Mouse (Mus musculus) CH12.LX (cell line): ENCODE measurements around the gene Gipr. TPM values are rescaled to one million over a fixed set of nuclear protein-coding genes. Genes with fewer than 3 reads are reported as not detected.

Experiments used
- DNase-seq: peaks from one replicate; pipeline ENCODE4 v3.0.0-alpha.2; 2013; ENCODE audit errors: extremely low read depth
- H3K27ac ChIP-seq: 2 replicates; pipeline ENCODE4 v1.5.1; 2012; ENCODE audit warnings: low read depth, mild to moderate bottlenecking, control low read depth, moderate library complexity; ENCODE audit not compliant: insufficient read depth
- H3K27me3 ChIP-seq: replicated peaks from 2 replicates; pipeline ENCODE3; 2012; ENCODE audit warnings: inconsistent platforms
- H3K36me3 ChIP-seq, 2 experiments: replicated peaks in 1 of 2; 2 replicates each; pipeline versions ENCODE3 to v1.6.1; 2012; ENCODE audit warnings: inconsistent platforms in 1 of 2, low read length in 1 of 2, mild to moderate bottlenecking in 1 of 2, mixed read lengths in 1 of 2, moderate library complexity in 1 of 2; ENCODE audit not compliant: control insufficient read depth in 1 of 2, insufficient read depth in 1 of 2
- H3K4me1 ChIP-seq, 2 experiments: 2 replicates each; pipeline ENCODE4 v1.6.1; 2012; ENCODE audit warnings: inconsistent platforms in 1 of 2, moderate library complexity in 1 of 2; ENCODE audit not compliant: insufficient read depth in 2 of 2, control insufficient read depth in 1 of 2
- H3K4me2 ChIP-seq: 2 replicates; pipeline ENCODE4 v1.6.1; 2012; ENCODE audit warnings: low read depth, mild to moderate bottlenecking, control low read depth; ENCODE audit not compliant: poor library complexity, insufficient read depth, severe bottlenecking
- H3K4me3 ChIP-seq, 3 experiments: fragments of 150-350 bp in 1 of 3; sonication (generic) in 1 of 3; replicated peaks in 1 of 3; 2 replicates each; pipeline versions ENCODE3 to v1.5.1; 2011 to 2012; ENCODE audit warnings: low read depth in 2 of 3, low read length in 2 of 3, mild to moderate bottlenecking in 2 of 3, moderate library complexity in 2 of 3, control low read depth in 1 of 3, improper control_type of control experiment in 1 of 3, inconsistent platforms in 1 of 3, mixed read lengths in 1 of 3; ENCODE audit not compliant: poor library complexity in 1 of 3
- H3K79me2 ChIP-seq: replicated peaks from 2 replicates; pipeline ENCODE4 v1.6.1; 2012; ENCODE audit warnings: mild to moderate bottlenecking, moderate library complexity; ENCODE audit not compliant: control insufficient read depth, poor library complexity, insufficient read depth, severe bottlenecking; ENCODE audit errors: extremely low read depth
- H3K9ac ChIP-seq: 2 replicates; pipeline ENCODE4 v1.6.1; 2012; ENCODE audit warnings: low read depth, mild to moderate bottlenecking, control low read depth, moderate library complexity; ENCODE audit not compliant: insufficient read depth
- H3K9me3 ChIP-seq: replicated peaks from 2 replicates; pipeline ENCODE3; 2012; ENCODE audit warnings: low read length, inconsistent platforms, mixed read lengths
- BHLHE40 ChIP-seq: IDR thresholded peaks from 2 replicates; pipeline ENCODE4 v1.6.1; 2011; ENCODE audit warnings: mild to moderate bottlenecking, low read depth, low read length, improper control_type of control experiment
- E2F4 ChIP-seq: IDR thresholded peaks from 2 replicates; pipeline ENCODE4 v1.6.1; 2011; ENCODE audit warnings: low read depth, low read length, improper control_type of control experiment; ENCODE audit not compliant: insufficient replicate concordance
- EP300 ChIP-seq: IDR thresholded peaks from 2 replicates; pipeline ENCODE4 v1.6.1; 2011; ENCODE audit warnings: low read length, improper control_type of control experiment
- ETS1 ChIP-seq: conservative IDR thresholded peaks from 2 replicates; pipeline ENCODE4 v1.6.1; 2012; ENCODE audit warnings: low read depth, mild to moderate bottlenecking, inconsistent platforms, low read length, improper control_type of control experiment, moderate library complexity
- GABPA ChIP-seq: IDR thresholded peaks from 2 replicates; pipeline ENCODE4 v1.6.1; 2012; ENCODE audit warnings: low read depth, low read length, improper control_type of control experiment, inconsistent platforms; ENCODE audit not compliant: insufficient replicate concordance
- HCFC1 ChIP-seq: IDR thresholded peaks from 2 replicates; pipeline ENCODE4 v1.6.1; 2012; ENCODE audit warnings: low read depth, mild to moderate bottlenecking, inconsistent platforms, low read length, improper control_type of control experiment
- MAX ChIP-seq: IDR thresholded peaks from 2 replicates; pipeline ENCODE4 v1.6.1; 2011; ENCODE audit warnings: low read length, improper control_type of control experiment
- MAZ ChIP-seq: IDR thresholded peaks from 2 replicates; pipeline ENCODE4 v1.6.1; 2012; ENCODE audit warnings: low read depth, mild to moderate bottlenecking, inconsistent platforms, low read length, improper control_type of control experiment, moderate library complexity
- MEF2A ChIP-seq: IDR thresholded peaks from 2 replicates; pipeline ENCODE4 v1.6.1; 2014; ENCODE audit warnings: low read depth, mild to moderate bottlenecking, inconsistent platforms, low read length, improper control_type of control experiment, borderline replicate concordance
- MXI1 ChIP-seq: IDR thresholded peaks from 2 replicates; pipeline ENCODE4 v1.6.1; 2011; ENCODE audit warnings: mild to moderate bottlenecking, low read depth, low read length, improper control_type of control experiment
- NELFE ChIP-seq: IDR thresholded peaks from 2 replicates; pipeline ENCODE4 v1.6.1; 2011; ENCODE audit warnings: low read depth, low read length, improper control_type of control experiment
- NRF1 ChIP-seq: IDR thresholded peaks from 2 replicates; pipeline ENCODE4 v1.6.1; 2014; ENCODE audit warnings: low read depth, mild to moderate bottlenecking, inconsistent platforms, low read length, improper control_type of control experiment, moderate library complexity
- PAX5 ChIP-seq: IDR thresholded peaks from 2 replicates; pipeline ENCODE4 v1.6.1; 2012; ENCODE audit warnings: low read length, inconsistent platforms, mixed read lengths
- POLR2A ChIP-seq: IDR thresholded peaks from 2 replicates; pipeline ENCODE4 v1.6.1; 2011; ENCODE audit warnings: low read depth, mild to moderate bottlenecking, improper control_type of control experiment, low read length
- POLR2AphosphoS2 ChIP-seq: IDR thresholded peaks from 2 replicates; pipeline ENCODE4 v1.6.1; 2011; ENCODE audit warnings: low read depth, low read length, improper control_type of control experiment
- RCOR1 ChIP-seq: conservative IDR thresholded peaks from 2 replicates; pipeline ENCODE4 v1.6.1; 2012; ENCODE audit warnings: low read depth, mild to moderate bottlenecking, inconsistent platforms, low read length, improper control_type of control experiment
- SIN3A ChIP-seq: IDR thresholded peaks from 2 replicates; pipeline ENCODE4 v1.6.1; 2012; ENCODE audit warnings: low read length, improper control_type of control experiment, inconsistent platforms
- SMC3 ChIP-seq: IDR thresholded peaks from 2 replicates; pipeline ENCODE4 v1.6.1; 2011; ENCODE audit warnings: low read depth, low read length, improper control_type of control experiment
- UBTF ChIP-seq: IDR thresholded peaks from 2 replicates; pipeline ENCODE4 v1.6.1; 2012; ENCODE audit warnings: low read depth, mild to moderate bottlenecking, inconsistent platforms, low read length, improper control_type of control experiment, moderate library complexity
- USF1 ChIP-seq: IDR thresholded peaks from 2 replicates; pipeline ENCODE4 v1.6.1; 2014; ENCODE audit warnings: low read depth, mild to moderate bottlenecking, inconsistent platforms, low read length, improper control_type of control experiment
- ZC3H11A ChIP-seq: IDR thresholded peaks from 2 replicates; pipeline ENCODE4 v1.6.1; 2012; ENCODE audit warnings: low read depth, mild to moderate bottlenecking, inconsistent platforms, low read length, improper control_type of control experiment
- ZKSCAN1 ChIP-seq: IDR thresholded peaks from 2 replicates; pipeline ENCODE4 v1.6.1; 2012; ENCODE audit warnings: low read depth, inconsistent platforms, low read length, improper control_type of control experiment, borderline replicate concordance
- dilution Hi-C: fragments of 300-500 bp; cut with MboI; formaldehyde crosslinking; loops from 2 replicates; pipeline ENCODE4 v1.14.3; 2020; ENCODE audit warnings: low sequenced_read_pairs; ENCODE audit not compliant: extremely low pct_unique_long_range_greater_than_20kb, extremely low pct_ligation_motif_present
- in situ Hi-C: fragments of 300-500 bp; cut with MboI; formaldehyde crosslinking; loops from 3 replicates; pipeline ENCODE4 v1.14.3; 2019; ENCODE audit warnings: low sequenced_read_pairs, low pct_ligation_motif_present, low pct_unique_long_range_greater_than_20kb, mixed read lengths
- polyA plus RNA-seq: library from polyadenylated mRNA; unstranded; fragments of >175 nt; gene quantifications from 2 replicates; pipeline ENCODE4 v1.2.1, GENCODE M21; 2012; ENCODE audit warnings: low read depth; ENCODE audit not compliant: insufficient read length
- total RNA-seq, 2 experiments: library from RNA; depleted of rRNA; stranded (reverse); fragments of 300-350 nt in 1 of 2; fragments of >200 nt in 1 of 2; gene quantifications; 2 replicates each; pipeline ENCODE4 v1.2.3; 2012 to 2014

The Gipr gene
- total and polyA plus RNA-seq, 3 experiments: 0.04 to 0.11 TPM; not detected in 1

DNA sequence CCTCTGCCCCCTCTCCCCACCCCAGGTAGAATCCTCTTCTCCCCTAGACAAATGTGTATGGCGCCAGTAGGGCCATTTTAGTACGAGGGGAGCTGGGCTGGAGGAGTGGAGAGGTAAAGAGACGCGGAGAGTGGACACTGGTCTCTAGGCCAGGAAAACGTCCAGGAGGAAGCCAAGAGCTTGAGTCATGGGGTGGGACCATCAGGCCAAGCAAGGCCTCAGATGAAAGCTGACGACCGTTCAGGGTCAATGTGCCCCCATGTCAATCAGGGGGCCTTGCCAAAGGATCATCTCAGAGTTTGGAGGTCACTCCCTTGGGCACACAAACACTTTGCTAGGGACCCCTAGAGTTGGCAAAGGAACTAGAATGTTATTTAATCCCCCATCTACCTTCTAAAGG, 11.3 kb upstream of the Gipr start:
- in situ Hi-C loops: no loop called here
- H3K79me2 ChIP-seq: no peaks in the 10 kb centered on the region
- H3K9me3 ChIP-seq: no peaks in the 10 kb centered on the region
- peaks cover 10 to 41% of the 10 kb centered on the region in 2 experiments for H3K4me1 ChIP-seq
- no peak for DNase-seq
- H3K27me3 ChIP-seq: peaks cover 34% of the 10 kb centered on the region
- no peak overlapping the region for H3K9ac ChIP-seq
- H3K36me3 ChIP-seq: peaks cover 0 to 2% of the 10 kb centered on the region in 2 experiments
- no peak overlapping the region for H3K4me3 ChIP-seq
- H3K27ac ChIP-seq: no peak overlapping the region
- TF ChIP-seq PAX5 (no peak), MEF2A (no peak), MAZ (no peak), MAX (no peak), ZKSCAN1 (no peak), USF1 (no peak), SIN3A (no peak), HCFC1 (no peak), ZC3H11A (no peak), EP300 (no peak), E2F4 (no peak), NRF1 (no peak), UBTF (no peak), ETS1 (no peak), SMC3 (no peak), POLR2AphosphoS2 (no peak), MXI1 (no peak)
- dilution Hi-C loops: no loop called here
- no peak overlapping the region for H3K4me2 ChIP-seq

DNA sequence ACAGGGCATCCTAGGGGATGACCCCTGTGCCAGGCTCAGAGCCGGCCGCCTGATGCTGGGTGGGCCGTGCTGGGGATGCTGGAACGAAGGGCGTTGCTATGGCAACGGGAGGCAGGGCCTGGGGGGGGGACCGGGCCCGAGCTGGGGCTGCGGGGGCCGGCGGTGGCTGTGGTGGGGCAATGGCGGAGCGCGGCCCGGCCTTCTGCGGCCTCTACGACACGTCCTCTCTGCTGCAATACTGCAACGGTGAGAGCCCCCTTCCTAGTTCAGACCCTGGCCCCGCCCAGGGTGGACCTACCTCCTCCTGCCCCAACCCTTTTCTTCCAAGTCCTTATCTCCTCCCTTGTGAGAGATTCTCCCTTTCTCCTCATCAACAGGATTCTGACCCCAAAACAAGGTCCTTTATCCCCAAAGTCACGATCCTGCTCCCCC, 10.6 kb upstream of the Gipr start:
- Histone ChIP-seq H3K9me3 (no peaks in the 10 kb centered on the region), H3K79me2 (no peaks in the 10 kb centered on the region), H3K9ac (no peak overlapping the region), H3K4me2 (no peak overlapping the region), H3K36me3 (no peaks in the 10 kb centered on the region), H3K27me3 (peaks cover 39% of the 10 kb centered on the region), H3K4me1 (peaks cover 9 to 41% of the 10 kb centered on the region in 2 experiments), H3K27ac (no peak overlapping the region), H3K4me3 (no peak overlapping the region)
- DNase-seq: no peak
- TF ChIP-seq POLR2A (no peak), BHLHE40 (no peak), ETS1 (no peak), NELFE (no peak), RCOR1 (no peak), HCFC1 (no peak), SIN3A (no peak), MAX (no peak), GABPA (no peak), UBTF (no peak), E2F4 (no peak), ZKSCAN1 (no peak)
- in situ Hi-C loops: no loop called here
- dilution Hi-C loops: no loop called here
